Mouse (Mus musculus): ENCODE results near the gene Akr1cl.

DNA sequence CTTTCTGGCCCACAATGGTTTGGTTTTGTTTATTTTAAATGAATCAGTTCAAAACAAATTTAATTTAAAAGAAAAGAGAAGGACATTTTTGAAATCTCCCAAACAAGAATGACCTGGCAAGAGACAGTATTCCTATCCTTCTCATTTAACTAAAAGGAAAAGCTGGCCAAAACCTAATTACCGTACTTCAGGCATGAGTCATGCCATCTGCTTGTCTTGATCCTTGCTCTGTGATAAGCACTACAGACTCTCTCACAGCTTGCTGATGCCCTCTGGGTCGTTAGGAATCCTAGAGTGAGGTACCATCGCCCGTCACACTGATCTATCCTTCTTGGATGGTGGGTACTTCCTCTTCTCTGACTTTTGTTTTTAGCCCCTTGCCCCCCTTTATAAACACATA, 39.4 kb downstream of the Akr1cl start:
- TF ChIP-seq CTCF (conservative IDR thresholded peaks at IDR 0.05; ENCODE audit: low read length), result no peak
- no peak for TF ChIP-seq POU5F1 (IDR thresholded peaks at IDR 0.05; ENCODE audit: borderline replicate concordance, low read length)
- no peak for TF ChIP-seq NANOG (IDR thresholded peaks at IDR 0.05; ENCODE audit: borderline replicate concordance, low read length)

All from E14TG2a.4 (cell line).